Mouse (Mus musculus): Measurements from ENCODE around the gene Fcgr1. TPM values are rescaled to one million over a fixed set of nuclear protein-coding genes. Genes with fewer than 3 reads are reported as not detected.

Gene Fcgr1
- polyA plus RNA-seq, 1 experiment from 2014 or later, result 1.4 TPM

Small RNAs within 50 kb of the gene (microRNA-seq; reads per million reads assigned to microRNA genes)
- gene Gm47311 (not detected), gene Gm47313 (not detected)

Other genes starting within 250 kb of the Fcgr1 start
- gene Vps45, start 235.5 kb downstream of the Fcgr1 start, polyA plus RNA-seq (2015; fragmentation: Nextera tagmentation; extraction: Ambion mirVana), result 64.4 and 65.6 TPM in 2 replicates
- gene Otud7b, start 189.4 kb downstream of the Fcgr1 start, polyA plus RNA-seq (2015; fragmentation: Nextera tagmentation; extraction: Ambion mirVana), result 8.3 and 9.8 TPM in 2 replicates
- 10.0 and 11.2 TPM in 2 replicates for gene Mtmr11, start 132.0 kb downstream of the Fcgr1 start, polyA plus RNA-seq (2015; fragmentation: Nextera tagmentation; extraction: Ambion mirVana)
- gene Sf3b4, start 121.6 kb downstream of the Fcgr1 start, polyA plus RNA-seq (2015; fragmentation: Nextera tagmentation; extraction: Ambion mirVana), result 151 and 155 TPM in 2 replicates
- 69.1 and 73.3 TPM in 2 replicates for gene Sv2a, start 112.8 kb downstream of the Fcgr1 start, polyA plus RNA-seq (2015; fragmentation: Nextera tagmentation; extraction: Ambion mirVana)
- 71.8 and 75.5 TPM in 2 replicates for gene Bola1, start 74.3 kb downstream of the Fcgr1 start, polyA plus RNA-seq (2015; fragmentation: Nextera tagmentation; extraction: Ambion mirVana)
- gene Hist2h2ab, start 74.1 kb downstream of the Fcgr1 start, polyA plus RNA-seq (2015; fragmentation: Nextera tagmentation; extraction: Ambion mirVana), result 0.46 TPM in 1 of 2 replicates, not detected in the other
- 4.7 and 6.8 TPM in 2 replicates for gene Hist2h2ac, start 73.1 kb downstream of the Fcgr1 start, polyA plus RNA-seq (2015; fragmentation: Nextera tagmentation; extraction: Ambion mirVana)
- gene Hist2h2be, start 72.8 kb downstream of the Fcgr1 start, polyA plus RNA-seq (2015; fragmentation: Nextera tagmentation; extraction: Ambion mirVana), result 9.1 and 9.7 TPM in 2 replicates
- gene Hist2h3c2, start 54.8 kb downstream of the Fcgr1 start, polyA plus RNA-seq (2015; fragmentation: Nextera tagmentation; extraction: Ambion mirVana), result 6.7 and 8.0 TPM in 2 replicates
- gene Hist2h2aa2, start 53.7 kb downstream of the Fcgr1 start, polyA plus RNA-seq (2015; fragmentation: Nextera tagmentation; extraction: Ambion mirVana), result 51.6 and 60.6 TPM in 2 replicates
- gene Hist2h2aa1, start 48.5 kb downstream of the Fcgr1 start, polyA plus RNA-seq (2015; fragmentation: Nextera tagmentation; extraction: Ambion mirVana), result 25.1 and 32.2 TPM in 2 replicates
- gene Hist2h3c1, start 47.3 kb downstream of the Fcgr1 start, polyA plus RNA-seq (2015; fragmentation: Nextera tagmentation; extraction: Ambion mirVana), result 0.62 TPM in 1 of 2 replicates, not detected in the other
- gene Hist2h4, start 30.7 kb downstream of the Fcgr1 start, polyA plus RNA-seq (2015; fragmentation: Nextera tagmentation; extraction: Ambion mirVana), result 10.1 and 10.9 TPM in 2 replicates
- 42.5 and 47.6 TPM in 2 replicates for gene Hist2h3b, start 25.3 kb downstream of the Fcgr1 start, polyA plus RNA-seq (2015; fragmentation: Nextera tagmentation; extraction: Ambion mirVana)
- 7.1 and 9.9 TPM in 2 replicates for gene Hist2h2bb, start 24.2 kb downstream of the Fcgr1 start, polyA plus RNA-seq (2015; fragmentation: Nextera tagmentation; extraction: Ambion mirVana)
- gene BC107364, start 158.3 kb upstream of the Fcgr1 start, polyA plus RNA-seq (2015; fragmentation: Nextera tagmentation; extraction: Ambion mirVana), result not detected in 2 replicates
- 0.43 and 0.82 TPM in 2 replicates for gene Hfe2, start 231.2 kb upstream of the Fcgr1 start, polyA plus RNA-seq (2015; fragmentation: Nextera tagmentation; extraction: Ambion mirVana)

Data from forebrain, embryonic 15.5 days (tissue).